Mouse (Mus musculus) neural tube, embryonic 10.5 days (tissue): ENCODE measurements around the gene Iqschfp.
"Not testable (repeated sequence)": the region's sequence is repeated elsewhere in the genome, so short reads cannot be mapped to it uniquely, and the experiment has no call there.

ENCODE experiments used
- DNase-seq: peaks from one replicate; pipeline ENCODE4 v3.0.0-alpha.2; 2017; ENCODE audit warnings: low spot score; ENCODE audit errors: extremely low spot score

The Iqschfp gene

DNA sequence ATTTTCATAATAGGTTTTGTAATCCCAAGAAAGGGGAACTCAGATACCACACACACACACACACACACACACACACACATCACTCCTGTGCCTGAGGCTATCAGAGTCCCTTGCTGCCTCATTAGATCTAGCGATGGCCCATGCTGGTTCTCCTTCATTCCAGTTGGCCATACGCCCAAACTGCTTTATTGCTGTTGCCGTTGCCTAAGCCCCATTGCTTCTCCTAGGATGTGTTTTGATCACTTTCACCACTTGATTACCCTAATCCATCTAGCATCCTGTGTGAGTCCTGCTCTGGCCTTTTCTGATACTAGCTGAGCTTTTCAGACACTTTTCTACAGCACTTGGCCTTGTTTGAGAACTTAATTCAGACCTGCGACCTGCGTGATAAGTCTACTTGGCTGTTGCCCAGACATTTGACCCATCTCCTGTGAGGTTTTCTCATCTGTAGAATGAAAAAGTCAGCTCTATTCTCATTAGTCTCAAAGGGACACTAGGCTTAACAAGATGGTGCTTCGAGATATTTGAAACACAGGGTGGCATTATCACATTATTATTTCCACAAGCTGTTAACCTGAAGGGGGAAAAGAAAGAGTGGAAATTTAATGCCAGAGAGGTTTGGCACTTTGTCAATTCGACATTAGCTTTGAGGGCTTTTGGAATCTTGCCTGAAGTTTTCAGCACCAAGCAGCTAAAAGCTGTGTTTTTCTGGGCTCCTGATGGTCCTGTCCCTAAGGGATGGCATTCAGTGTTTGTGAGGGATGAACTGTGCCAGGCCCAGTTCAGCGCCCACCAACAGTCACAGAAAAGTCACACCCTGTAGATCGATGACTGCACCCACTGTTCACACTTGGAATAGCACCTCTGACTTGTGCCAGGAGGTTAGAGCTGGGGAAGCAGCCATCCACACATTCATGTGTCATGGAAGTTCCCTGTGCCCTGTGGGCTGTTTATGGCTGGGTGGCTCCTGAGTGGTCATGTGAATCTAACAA, 179.7 kb downstream of the Iqschfp start:
- DNase-seq, result no peak

DNA sequence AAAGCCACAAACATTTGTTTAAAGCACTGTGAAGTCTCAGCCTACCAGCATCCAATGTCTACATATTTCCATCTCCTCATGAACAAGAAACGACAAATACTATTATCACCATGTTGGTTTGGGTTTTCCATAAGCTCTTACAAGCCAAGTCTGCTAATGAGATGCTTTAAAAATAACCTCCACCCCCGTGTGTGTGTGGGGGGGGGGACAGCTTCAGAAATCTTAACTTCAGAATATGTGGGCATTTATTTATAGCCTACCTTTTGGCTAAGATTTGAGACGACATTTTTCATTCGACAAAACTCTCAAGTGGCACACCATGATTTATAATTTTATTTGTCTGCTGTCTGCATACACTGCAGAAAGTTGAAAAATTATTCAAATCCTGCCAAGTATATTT, 185.4 kb downstream of the Iqschfp start:
- DNase-seq, result no peak

DNA sequence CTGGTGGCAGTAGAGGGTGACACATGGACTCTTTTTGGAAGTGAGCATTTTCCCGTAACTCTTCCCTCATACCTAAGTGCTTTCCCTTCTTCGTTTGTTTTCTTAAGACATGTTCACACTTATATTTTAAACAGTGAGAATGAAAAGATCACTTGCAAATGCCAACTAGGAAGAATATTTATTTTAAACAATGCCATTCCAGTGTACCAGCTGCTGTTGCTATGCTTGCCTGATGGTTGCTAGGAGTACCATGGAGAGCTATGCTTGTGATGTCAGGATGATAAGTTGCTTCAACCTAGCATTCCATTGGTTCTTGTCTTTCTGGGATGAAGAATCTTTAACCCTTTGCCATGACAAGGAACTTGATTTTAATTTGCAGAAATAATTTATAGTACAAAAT, 193.0 kb downstream of the Iqschfp start:
- no peak for DNase-seq

DNA sequence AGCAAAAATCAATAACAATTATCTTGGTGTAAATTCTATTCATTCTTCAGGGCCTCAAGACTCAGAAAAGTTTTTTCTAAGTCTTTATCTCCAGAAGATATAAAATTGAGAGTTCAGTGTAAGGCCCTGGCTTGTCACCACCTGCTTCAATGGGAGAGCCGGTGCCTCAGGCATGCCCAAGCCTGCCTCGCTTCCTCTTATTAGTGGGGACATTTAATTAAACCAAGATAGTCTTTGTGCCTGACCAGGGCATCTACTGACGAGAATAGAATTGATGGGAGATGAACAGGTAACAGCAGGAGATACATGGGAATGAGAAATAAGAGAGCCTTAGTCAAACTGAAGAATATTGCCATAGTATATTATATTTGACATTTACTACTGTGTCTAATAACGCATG, 200.1 kb downstream of the Iqschfp start:
- no peak for DNase-seq

DNA sequence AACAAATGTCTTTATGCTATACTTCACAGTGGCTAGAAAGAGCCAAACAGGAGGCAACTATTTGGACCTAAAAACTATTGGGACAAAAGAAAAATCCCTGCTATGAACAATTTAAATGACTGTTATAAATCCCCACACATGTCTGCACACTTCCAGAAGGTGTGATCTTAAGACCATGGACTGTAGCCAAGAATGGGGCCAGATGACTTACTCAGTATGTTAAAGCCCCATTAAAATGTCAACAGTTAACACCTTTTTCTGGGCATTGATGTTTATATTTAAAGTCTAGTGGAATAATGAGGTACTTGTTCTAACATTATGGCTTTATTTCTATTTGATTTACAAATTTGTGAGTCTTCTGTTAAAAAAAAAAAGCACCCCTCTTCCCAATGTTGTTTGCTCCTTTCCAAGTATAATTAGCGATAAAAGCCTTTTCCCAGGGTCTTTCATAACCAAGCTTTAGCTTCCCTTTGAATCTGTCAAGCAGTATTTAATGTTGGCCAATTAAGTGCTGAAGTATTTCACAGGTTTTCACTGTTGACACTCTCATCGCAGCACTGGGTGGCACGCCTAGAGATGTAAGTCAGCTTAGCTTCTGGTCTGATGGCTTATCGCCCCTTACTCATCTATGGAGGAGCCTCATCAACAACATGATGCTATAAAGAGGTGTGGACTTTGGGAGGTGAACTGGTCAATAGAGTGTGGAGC, 204.8 kb downstream of the Iqschfp start:
- DNase-seq, result no peak

DNA sequence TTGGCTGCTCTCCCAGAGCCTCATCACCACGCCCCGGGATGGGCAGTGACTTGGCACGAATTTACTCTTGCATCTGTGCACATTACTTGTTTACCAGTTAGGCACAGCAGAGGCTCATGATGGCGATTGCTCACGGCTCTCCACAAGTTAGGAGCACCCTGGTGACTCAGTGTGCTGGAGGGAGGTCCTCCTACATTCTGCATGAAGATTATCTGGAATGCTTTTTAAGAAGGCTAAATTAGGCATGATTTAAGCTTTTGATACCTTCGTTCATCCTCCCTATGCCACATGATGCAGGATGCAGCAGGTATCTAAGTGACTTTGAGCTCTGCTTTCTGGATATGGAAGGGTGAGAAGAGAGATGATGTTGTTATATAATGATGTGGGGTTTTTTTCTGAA, 207.5 kb downstream of the Iqschfp start:
- not testable (repeated sequence) for DNase-seq

DNA sequence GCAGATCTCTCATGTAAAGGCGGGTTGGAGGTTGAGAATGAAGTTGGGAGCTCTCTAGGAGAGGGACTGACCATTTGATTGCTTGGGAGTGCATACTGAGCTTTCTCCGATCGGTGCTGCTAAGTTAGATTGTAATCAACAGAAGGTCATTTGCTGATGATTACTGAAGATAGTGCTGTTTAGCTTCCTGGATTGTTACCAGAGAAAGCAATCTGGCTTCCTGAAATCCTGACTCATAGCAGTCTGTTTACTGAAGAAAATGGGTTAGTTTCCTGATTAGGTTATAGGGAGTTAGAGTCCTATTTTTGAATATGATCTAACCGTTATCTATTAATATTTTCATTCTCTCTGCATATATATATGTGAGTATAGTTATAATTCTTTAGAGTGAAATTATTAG, 209.3 kb downstream of the Iqschfp start:
- no peak for DNase-seq

DNA sequence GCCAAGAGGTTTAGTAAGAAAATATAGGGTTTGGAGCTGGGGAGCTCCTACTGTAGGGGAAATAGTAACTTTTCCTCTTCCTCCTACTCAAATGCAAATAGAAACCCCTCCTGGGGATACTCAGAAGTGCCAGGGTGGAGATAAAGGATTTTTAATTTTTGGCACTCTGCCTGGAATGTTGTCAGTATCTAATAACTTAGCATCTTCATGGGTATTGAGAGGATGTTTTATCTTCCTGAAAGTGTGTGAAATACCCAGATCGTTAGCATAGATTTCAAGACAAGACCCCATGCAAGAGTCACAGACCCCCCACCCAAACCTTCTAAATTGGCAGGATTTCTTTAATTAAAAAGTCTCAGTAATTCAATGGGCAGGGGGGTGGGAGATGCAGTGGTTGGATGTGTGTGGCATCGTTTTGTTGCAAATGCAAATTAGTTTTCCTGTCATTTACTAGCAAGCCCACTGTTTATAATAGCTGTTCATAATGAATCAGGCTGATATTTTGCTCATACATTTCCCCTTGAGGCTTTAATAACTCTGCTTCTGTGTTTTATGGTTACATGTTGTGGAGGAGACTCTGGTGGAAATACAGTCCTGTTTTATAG, 213.2 kb downstream of the Iqschfp start:
- DNase-seq, result no peak

DNA sequence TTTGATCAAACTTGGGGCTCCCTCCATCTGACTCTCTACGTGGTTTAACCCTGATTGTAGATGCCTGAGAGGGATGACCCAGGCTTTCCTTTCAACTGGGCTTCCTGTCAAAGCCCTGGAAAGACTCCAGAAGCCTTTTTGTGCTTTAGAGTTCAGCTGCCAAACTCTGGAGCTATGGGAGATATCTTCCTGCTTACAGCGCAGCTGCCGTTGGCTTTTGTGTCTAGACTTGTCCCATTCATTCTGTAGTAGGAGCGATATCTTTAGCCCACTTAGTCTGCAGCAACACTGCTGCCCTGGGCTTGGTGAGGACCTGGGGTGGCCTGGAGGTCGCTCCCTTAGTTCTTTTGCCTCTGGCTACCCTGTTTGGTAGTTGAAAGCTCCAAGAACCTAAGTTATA, 229.3 kb downstream of the Iqschfp start:
- DNase-seq, result no peak

DNA sequence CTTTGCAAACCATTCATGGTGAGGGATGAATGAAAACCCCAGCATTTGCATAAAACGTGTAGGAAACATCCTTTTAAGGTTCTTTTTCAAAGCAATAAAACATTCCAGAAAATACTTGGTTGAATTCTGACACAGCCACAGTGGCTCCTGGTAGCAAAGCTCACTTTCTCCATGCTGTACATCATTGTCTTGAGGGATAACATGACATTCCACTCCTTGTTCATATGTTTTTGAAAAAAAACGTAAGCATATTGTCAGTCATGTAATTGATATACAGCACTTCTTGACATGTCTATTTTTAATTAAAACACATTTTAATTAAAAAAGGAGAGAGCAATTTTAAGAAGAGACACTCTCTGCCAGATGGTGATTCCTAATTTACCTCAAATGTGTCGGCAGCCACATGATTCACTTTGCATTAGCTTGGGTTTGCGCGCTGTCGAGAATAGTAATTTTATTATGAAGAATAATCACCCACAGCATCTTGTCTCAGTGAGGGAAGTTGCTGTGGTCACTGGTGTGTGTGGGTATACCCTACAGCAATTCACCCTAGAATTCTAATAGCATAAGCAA, 234.3 kb downstream of the Iqschfp start:
- no peak for DNase-seq

DNA sequence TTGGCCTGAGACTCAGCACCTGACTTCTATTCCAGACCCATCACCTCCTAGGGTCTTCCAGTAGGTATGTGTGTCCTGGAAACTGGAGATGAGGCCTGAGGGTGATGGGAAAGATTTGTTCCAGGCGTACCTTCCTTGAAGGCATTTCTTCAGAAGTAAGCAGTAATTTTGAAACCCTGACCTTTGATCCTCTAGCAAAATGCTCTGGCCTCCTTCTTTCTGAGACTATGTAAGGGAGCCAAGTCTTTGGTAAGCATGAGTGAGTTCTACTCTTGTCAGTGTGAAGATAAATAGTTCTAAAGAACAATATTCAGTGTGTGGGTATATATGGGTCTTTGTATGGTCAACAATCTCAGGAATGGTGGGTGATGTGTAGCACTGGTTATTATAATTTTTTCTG, 238.4 kb downstream of the Iqschfp start:
- no peak for DNase-seq

DNA sequence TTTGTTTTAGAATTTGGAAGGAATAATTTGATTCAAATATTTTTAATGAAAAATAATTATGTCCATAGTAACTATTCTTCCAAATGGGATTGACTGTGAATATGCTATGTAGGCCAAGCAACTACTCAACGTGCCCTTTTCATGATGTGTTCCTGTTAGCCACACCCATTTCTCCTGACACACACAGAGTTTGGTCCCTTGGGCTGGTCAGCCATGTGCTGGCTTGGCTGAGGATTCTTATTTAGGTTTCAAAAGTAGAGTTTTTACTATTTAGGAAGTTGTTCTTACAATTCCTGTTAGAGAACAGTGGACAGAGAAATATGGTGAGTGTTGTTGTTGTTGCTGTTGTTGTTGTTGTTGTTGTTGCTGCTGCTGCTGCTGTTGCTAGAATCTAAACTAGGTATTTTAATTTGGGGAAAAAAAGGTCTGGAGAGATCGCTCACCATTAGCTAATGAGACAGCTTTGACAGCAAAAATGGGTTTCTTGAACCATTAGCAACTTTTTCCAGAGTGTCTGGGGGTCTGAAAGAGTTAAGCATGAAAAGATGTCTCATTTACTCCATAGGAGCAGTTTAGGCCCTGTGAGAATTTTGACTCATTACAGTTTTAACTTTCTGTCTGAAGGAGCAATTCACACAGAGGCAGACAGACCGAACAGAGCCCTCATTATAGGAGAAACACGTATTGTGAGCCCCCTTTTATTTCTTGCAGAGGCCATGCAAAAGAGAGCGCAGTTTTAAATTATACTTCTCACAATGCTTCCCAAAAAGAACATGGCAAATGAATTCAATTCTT, 247.0 kb downstream of the Iqschfp start:
- no peak for DNase-seq

DNA sequence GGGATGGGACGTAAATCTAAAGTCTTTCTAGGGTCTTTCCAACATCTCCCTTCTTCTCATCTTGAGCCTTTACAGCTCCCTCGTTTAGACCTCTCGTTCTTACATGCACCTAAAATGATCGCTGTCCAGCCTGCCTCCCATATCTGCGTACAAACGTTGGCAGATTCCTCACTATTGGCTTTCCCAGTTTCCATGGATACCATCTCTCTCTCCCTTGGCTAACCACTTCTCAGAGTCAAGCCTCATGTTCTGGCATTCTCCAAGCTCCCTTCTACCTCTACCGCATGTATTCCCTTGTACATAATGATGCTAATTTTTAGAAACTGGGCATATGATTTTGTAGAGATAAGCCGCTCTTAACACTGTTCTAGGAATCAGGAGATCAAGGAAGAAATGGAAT, 258.7 kb downstream of the Iqschfp start:
- no peak for DNase-seq

DNA sequence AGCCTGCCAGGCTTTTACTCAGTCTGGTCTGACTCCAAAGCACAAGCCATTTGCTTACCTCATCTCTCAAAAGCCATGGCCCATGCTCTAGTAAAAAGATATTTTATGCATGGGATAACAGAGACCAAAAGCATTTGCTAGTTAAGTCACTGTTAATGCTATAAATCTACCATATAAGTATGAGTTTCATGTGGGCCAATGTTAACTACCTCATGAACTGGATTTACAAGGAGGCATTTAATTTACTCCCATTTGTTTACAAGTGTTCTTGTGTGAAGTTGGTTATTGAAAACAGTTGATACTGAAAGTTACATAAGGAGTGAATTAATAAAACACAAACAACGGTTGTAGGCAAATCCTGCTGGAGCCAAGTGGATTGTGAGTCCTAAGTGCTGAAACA, 268.1 kb downstream of the Iqschfp start:
- no peak for DNase-seq

DNA sequence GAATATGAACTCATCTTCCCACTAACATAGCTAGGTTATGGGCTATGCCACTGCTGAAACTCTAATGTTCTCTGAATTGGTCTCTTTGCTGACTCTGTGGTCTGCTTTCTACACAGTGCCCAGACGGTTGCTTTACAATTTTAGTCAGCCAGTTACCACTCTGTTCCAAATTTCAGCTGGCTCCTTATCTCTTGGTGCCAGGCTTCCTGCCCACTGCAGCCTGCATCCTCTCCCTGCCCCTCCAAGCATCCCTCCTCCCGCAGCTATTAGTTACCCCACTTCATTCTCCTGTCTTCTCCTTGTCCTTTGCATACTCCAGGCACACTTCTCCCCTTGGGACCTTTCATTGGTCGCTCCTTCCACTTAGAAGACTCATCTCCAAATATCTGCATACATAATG, 268.7 kb downstream of the Iqschfp start:
- DNase-seq, result no peak

DNA sequence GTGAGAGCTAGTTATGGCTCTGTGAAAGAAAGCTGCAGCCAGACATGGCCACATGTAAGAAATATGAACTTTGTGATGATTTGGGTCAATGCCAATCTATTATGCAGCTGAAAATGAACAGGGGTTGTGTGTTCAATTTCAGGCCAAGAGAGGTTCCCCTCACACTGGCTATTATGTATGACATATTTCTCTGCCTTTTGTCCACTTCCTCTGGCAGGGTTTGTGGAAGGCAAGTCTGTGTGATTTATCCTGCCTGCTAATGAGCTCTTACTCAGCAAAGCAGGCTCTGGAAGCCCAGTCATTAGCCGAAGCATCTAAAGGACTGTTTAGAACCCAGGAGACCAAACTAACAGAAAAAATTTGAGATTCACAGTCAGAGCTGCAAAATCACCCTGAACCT, 286.2 kb downstream of the Iqschfp start:
- DNase-seq, result no peak

DNA sequence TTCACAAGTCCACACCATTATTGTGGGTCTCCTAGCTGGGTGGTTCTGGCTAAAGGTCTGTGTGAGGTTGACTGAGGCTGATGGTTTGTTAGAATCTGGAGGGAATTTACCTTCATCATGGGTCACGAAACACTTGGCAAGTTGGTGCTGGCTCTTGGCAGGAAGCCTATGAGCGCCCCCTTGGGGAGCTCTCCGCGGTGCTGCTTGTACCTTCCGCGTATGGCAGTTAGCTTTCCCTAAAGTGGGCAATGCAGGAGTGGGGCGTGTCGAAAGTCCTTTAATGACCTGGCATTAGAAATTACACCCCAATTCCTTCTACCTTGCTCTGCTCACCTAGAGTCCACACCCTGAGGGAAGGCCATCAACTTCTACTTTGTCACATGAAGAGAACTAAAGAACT, 295.4 kb downstream of the Iqschfp start:
- DNase-seq, result no peak

DNA sequence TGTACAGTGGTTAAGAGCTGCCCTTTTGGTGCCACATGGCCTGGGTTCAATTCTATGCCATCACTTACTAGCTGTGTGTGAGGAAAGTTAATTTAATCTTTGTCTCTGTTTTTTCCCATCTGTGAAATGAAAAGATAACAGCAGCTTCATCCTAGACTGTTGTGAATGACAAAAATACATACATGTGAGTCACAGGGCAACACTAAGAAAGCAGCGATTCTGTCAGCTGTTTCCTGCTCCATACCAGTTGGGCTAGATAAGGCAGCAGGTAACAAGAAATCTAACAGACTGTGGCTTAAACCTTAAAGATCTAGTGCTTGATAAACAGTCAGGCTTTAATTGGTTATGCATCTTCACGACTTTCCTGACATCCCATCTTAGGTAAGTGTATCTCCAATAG, 297.1 kb downstream of the Iqschfp start:
- no peak for DNase-seq

DNA sequence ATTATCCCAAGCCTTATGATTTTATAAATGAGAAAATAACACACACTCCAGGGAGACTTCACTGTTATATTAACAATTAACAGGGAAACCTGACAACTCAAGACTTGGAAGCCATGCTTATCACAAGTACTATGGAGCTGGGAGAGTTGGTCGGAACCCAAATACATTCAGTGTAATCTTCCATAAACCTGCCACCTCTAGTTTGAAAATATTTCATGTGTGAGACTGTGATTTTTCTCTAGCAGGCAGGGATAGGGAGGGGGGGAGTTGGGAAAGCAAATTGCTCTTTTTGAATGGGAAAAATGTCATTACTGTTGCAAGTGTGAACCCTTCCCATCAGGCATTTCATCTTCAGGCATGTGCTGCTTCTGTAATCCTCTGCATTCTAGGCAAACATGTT, 304.9 kb downstream of the Iqschfp start:
- no peak for DNase-seq

DNA sequence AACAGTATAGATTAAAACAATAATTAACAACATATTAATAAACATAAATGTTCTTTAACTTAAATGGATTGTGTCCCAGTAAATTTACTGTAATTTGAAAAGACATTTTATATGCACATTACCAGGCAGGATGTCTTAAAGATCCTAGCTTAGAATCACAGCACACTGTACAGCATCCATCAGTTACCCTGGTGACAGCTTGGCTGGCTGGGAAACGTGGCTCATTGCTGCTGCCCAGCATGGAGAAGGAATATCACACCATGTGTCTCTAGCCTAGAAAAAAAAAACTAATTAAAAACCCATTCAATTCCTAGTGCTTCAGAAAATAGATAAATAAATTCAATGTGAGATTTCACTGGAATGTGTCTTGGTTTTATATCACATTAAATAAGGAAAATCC, 309.2 kb downstream of the Iqschfp start:
- DNase-seq, result no peak
